Mouse (Mus musculus): ENCODE results near the gene Nf1. TPM values are rescaled to one million over a fixed set of nuclear protein-coding genes. Genes with fewer than 3 reads are reported as not detected.
A peak's percentile ranks its signal among the peaks of the same experiment; 100 is the strongest.

Gene Nf1
- polyA plus RNA-seq, 1 experiment from 2014 or later: 6.3 TPM

DNA sequence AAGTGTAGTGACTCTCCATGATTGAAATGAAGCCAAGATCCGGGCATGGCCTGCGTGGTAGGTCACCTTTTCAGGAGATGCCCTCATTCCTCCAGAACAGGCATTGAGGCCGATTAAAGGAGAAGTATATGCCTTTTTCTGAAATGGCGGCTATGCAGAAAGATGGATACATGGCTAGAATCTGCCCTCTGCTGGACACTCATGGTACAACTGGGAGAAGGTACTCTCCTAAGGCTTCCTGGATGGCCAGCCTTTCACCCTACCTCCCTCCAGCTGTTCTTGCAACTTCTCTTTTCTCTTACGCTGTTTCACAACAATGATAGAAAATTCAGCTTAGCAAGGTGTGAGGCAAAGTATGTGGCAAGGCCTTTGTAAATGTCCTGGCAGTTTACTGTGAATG is 238.2 kb downstream of the Nf1 start:
- WGBS: 47% methylated on average over 5 of the region's 5 CpGs
- Histone ChIP-seq H3K9me3 (no peaks in the 10 kb centered on the region), H3K4me2 (no peak overlapping the region), H3K27ac (no peak overlapping the region), H3K4me3 (no peak overlapping the region), H3K36me3 (peaks cover 34% of the 10 kb centered on the region), H3K27me3 (no peaks in the 10 kb centered on the region), H3K9ac (no peak overlapping the region), H3K4me1 (no peaks in the 10 kb centered on the region)
- no peak for ATAC-seq (ENCODE audit: borderline replicate concordance, extremely low read depth, low FRiP score, low TSS enrichment)

DNA sequence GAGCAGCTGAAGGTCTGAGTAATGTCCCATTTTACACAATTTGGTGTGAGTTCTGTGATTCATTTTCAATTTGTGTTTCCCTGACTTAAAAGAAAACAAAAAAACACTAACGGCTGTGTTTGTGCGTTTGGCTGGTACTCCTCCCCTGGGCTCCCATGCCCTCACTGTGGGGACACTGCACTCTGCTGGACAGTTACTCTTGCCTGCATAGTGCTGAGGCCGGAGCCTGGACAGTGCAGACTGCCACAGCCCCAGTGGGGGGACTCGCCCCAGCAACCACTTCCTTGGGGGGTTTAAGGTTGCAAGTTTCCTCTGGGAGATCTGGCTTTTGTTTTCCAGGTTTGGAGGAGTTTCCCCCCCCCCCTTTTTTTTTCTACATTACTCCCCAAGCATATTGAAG is 241.2 kb downstream of the Nf1 start:
- no peak overlapping the region for H3K4me2 ChIP-seq
- peaks cover 19% of the 10 kb centered on the region for H3K36me3 ChIP-seq
- 62% methylated on average over 4 of the region's 4 CpGs for WGBS
- ATAC-seq (ENCODE audit: borderline replicate concordance, extremely low read depth, low FRiP score, low TSS enrichment): no peak
- H3K27me3 ChIP-seq: no peaks in the 10 kb centered on the region
- H3K27ac ChIP-seq: no peak overlapping the region
- no peak overlapping the region for H3K4me3 ChIP-seq
- H3K4me1 ChIP-seq: no peaks in the 10 kb centered on the region
- H3K9ac ChIP-seq: no peak overlapping the region
- H3K9me3 ChIP-seq: no peaks in the 10 kb centered on the region

DNA sequence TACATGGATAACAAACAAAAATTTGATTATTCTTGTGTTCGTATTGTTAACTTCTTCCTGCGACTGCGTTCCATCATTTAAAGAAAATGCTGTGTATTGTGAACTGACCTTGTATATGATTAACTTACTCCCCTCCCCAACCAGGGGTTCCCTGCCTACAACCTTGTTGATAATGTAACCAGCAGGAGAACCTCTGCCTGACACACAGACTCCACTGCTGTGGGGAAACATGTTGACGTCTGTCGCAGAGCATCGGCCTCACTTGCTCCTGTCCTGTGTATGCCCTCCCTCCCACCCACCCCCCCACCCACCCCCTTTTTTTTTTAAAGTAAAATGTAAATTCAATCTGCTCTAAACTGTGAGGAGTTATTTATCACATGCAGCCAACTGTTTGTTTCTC is 241.8 kb downstream of the Nf1 start:
- Histone ChIP-seq H3K4me1 (no peaks in the 10 kb centered on the region), H3K4me2 (no peak overlapping the region), H3K36me3 (peaks cover 19% of the 10 kb centered on the region), H3K27ac (no peak overlapping the region), H3K9ac (no peak overlapping the region), H3K4me3 (no peak overlapping the region), H3K27me3 (no peaks in the 10 kb centered on the region), H3K9me3 (no peaks in the 10 kb centered on the region)
- no peak for ATAC-seq (ENCODE audit: borderline replicate concordance, extremely low read depth, low FRiP score, low TSS enrichment)
- 82% methylated on average over 6 of the region's 6 CpGs for WGBS

DNA sequence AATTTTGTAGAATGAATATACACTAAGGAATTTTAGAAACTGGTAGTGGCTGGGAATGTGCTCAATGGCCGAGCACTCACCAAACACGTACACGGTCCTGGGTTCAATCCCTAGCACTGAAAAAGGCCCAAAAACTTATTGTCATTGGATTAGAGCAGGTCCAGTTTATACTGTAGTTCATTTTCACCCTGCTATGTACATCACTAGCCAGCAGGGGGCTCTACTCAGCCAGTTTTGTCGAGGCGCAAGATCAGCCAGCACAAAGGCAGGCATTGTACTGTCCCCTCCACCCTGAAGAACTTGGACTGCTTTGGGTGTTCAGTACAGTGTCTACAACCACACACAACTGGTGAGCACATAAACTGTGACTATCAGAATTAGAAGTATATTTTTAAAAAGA is 244.7 kb downstream of the Nf1 start:
- Histone ChIP-seq H3K4me3 (no peak overlapping the region), H3K36me3 (peaks cover 5% of the 10 kb centered on the region; the same call in 1 of the 2 replicates), H3K27me3 (peaks cover 13% of the 10 kb centered on the region), H3K9me3 (no peaks in the 10 kb centered on the region), H3K27ac (no peak overlapping the region), H3K4me1 (no peaks in the 10 kb centered on the region), H3K9ac (no peak overlapping the region), H3K4me2 (no peak overlapping the region)
- ATAC-seq (ENCODE audit: borderline replicate concordance, extremely low read depth, low FRiP score, low TSS enrichment): no peak; the same call in 1 of the 2 replicates
- 8% methylated on average over 5 of the region's 5 CpGs for WGBS

DNA sequence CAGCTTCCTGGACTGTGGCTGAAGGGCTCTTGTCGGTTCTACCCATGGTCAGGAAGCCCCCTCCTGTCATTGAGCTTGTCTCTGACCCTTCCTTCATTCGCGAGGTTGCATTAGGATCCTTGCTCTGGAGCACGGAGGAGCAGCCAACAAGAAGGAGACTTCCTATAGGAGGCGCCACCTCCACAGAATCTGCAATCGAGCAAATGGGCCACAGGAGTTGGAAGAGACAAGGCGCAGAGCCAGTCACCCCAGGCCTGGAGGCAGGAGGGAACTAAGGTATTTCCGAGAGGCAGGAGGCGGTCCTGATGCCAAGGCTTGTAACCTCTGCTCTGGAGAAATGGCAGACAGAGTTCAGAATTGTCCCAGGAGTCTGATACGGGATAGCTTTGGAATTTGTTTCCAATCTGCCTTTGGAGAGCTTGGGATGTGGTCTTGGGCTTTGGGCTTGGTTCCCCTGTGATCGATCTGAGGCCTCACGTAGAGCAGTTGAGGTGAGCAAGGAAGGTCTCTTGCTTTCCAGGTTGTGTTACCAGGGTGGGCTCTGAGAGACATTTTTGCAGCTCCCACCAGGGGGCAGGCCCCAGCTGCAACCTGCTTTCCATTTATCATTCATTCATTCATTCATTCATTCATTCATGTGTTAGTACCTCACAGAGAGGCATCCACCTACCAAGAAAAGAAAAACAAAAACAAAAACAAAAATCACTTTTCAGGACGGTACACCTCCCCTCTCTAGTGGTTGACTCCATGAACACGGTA is 250.0 kb downstream of the Nf1 start:
- Histone ChIP-seq H3K4me2 (no peak overlapping the region), H3K4me3 (no peak overlapping the region), H3K9ac (no peak overlapping the region), H3K27ac (no peak overlapping the region), H3K27me3 (peaks cover 60% of the 10 kb centered on the region), H3K36me3 (no peaks in the 10 kb centered on the region), H3K9me3 (no peaks in the 10 kb centered on the region), H3K4me1 (peaks cover 7% of the 10 kb centered on the region; the same call in 1 of the 2 replicates)
- 48% methylated on average over 14 of the region's 14 CpGs for WGBS
- ATAC-seq (ENCODE audit: borderline replicate concordance, extremely low read depth, low FRiP score, low TSS enrichment): no peak

DNA sequence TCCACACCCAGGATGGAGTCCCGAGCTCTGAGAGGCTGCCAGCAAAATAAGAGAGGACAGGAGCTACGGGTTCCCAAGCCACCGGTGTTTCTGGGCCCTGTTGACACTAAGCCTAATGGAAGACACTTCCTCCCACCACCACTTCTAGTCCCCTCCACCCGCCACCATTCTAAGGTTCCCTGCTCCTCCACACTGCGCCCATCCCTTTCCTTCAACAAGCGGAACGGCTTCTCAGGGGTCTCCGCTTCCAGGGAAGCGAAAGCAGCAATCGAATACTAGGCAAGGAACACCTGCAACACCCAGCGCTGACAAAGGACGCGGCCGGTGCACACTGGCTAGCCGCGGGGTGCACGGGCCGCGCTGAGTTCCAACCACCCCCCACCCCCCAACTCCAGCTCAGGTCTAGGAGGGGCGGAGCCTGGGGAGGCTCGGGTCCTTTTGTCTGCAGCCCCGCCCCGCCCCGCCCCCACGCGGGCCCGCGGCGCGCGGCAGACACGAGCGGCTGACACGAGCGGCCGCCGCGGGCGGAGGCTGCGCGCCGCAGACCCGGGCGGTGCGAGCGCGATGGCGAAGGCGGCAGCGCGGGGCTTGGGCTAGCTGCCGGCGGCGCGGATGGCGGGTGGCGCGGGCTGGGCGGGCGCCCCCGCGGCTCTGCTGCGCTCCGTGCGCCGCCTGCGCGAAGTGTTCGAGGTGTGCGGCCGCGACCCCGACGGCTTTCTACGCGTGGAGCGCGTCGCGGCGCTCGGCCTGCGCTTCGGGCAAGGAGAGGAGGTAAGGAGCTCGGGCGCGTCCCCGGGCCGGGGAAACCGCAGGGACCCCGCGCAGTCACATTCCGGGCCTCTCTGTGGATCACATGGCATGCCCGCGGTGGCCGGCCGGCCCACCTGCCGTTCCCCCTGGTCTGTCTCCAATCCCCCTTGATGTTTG is 251.4 kb downstream of the Nf1 start, which contains the start of gene Rab11fip4:
TSS of gene Rab11fip4 (plus strand) at position 549 of the 927 bp plus-strand sequence.
- peak within 1 kb of the TSS; percentile 50 for H3K4me3 ChIP-seq
- H3K36me3 ChIP-seq: no peaks in the 10 kb centered on the region
- H3K27ac ChIP-seq: no peak within 1 kb of the TSS
- H3K9ac ChIP-seq: peak within 1 kb of the TSS; percentile 3; the same call in 1 of the 2 replicates
- peak; percentile 40; the same call in 1 of the 2 replicates for ATAC-seq (ENCODE audit: borderline replicate concordance, extremely low read depth, low FRiP score, low TSS enrichment)
- peaks cover 7% of the 10 kb centered on the region; the same call in 1 of the 2 replicates for H3K4me1 ChIP-seq
- H3K4me2 ChIP-seq: peak within 1 kb of the TSS; percentile 93
- H3K9me3 ChIP-seq: no peaks in the 10 kb centered on the region
- peaks cover 60% of the 10 kb centered on the region for H3K27me3 ChIP-seq
- WGBS: under 1% methylated on average over 92 of the region's 98 CpGs

DNA sequence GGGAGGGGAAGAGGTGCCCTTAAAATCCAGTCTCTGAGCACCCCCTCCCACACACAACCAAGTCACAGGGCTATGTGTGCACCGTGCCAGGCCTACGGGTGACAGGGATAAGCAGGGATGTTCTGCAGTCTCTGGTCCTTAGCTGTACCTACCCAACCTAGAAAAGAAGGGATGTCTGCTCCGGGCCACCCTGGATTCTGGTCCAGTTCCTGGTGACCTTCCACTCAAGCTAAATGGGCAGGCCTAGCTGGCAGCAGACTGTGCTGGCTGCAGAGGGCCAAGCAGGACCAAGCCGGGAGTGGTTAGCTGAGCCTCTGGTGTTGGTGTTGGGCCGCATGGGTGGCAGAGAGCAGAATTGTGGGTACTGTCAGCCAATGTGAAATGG is 252.1 kb downstream of the Nf1 start:
- Histone ChIP-seq H3K36me3 (no peaks in the 10 kb centered on the region), H3K4me2 (peak overlapping the region; percentile 93), H3K27me3 (peaks cover 60% of the 10 kb centered on the region), H3K9me3 (no peaks in the 10 kb centered on the region), H3K4me3 (peak overlapping the region; percentile 50), H3K27ac (no peak overlapping the region), H3K4me1 (peaks cover 7% of the 10 kb centered on the region; the same call in 1 of the 2 replicates), H3K9ac (peak overlapping the region; percentile 3; the same call in 1 of the 2 replicates)
- ATAC-seq (ENCODE audit: borderline replicate concordance, extremely low read depth, low FRiP score, low TSS enrichment): no peak
- 35% methylated on average over 5 of the region's 5 CpGs for WGBS

DNA sequence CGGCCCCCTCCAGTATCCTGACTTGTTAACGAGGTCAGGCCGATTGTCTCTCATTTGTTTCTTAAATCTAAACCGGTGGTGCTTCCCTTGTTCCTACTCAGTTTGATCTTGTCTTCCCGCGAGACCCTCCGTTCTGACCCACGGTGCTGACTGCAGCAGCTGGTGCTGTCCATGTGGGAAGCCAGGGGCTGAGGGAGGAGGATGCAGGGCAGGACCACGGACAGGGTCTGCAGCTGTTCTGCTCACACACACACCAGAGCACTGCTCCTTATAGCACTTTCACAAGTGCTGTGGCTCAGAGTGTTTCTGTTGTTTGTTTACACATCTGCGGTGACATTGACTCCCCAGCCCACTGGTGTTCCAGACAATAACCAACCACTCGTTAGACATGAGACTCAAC is 254.0 kb downstream of the Nf1 start:
- no peak for ATAC-seq (ENCODE audit: borderline replicate concordance, extremely low read depth, low FRiP score, low TSS enrichment)
- Histone ChIP-seq H3K9me3 (no peaks in the 10 kb centered on the region), H3K4me2 (no peak overlapping the region), H3K9ac (no peak overlapping the region), H3K36me3 (no peaks in the 10 kb centered on the region), H3K4me1 (peaks cover 7% of the 10 kb centered on the region; the same call in 1 of the 2 replicates), H3K27me3 (peaks cover 54% of the 10 kb centered on the region), H3K27ac (no peak overlapping the region), H3K4me3 (no peak overlapping the region)
- 28% methylated on average over 11 of the region's 11 CpGs for WGBS

DNA sequence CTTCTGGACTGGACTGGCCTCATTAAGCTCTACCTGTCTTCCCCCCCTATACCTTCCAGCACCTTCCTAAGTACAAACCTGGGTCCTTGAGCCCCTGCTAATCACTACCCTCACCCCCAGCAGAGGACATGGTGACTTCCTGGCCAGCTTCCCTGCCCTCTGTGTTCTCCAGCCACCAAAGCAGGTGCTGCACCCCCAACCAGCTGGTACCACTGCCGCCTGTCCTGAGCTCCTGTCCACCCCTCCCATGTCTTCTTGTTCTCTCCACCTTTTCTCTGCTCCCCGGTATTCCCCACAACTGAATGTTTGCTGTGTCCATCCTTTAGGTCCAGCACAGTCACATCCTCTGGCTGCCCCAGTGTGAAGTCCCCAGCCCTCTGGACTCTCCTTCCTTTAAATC is 271.0 kb downstream of the Nf1 start:
- H3K9me3 ChIP-seq: no peaks in the 10 kb centered on the region
- no peaks in the 10 kb centered on the region for H3K36me3 ChIP-seq
- H3K27ac ChIP-seq: no peak overlapping the region
- peaks cover 11% of the 10 kb centered on the region; the same call in 1 of the 2 replicates for H3K4me1 ChIP-seq
- H3K4me3 ChIP-seq: no peak overlapping the region
- no peak for ATAC-seq (ENCODE audit: borderline replicate concordance, extremely low read depth, low FRiP score, low TSS enrichment)
- H3K4me2 ChIP-seq: no peak overlapping the region
- WGBS: 69% methylated on average over 2 of the region's 2 CpGs
- no peaks in the 10 kb centered on the region for H3K27me3 ChIP-seq
- H3K9ac ChIP-seq: no peak overlapping the region

DNA sequence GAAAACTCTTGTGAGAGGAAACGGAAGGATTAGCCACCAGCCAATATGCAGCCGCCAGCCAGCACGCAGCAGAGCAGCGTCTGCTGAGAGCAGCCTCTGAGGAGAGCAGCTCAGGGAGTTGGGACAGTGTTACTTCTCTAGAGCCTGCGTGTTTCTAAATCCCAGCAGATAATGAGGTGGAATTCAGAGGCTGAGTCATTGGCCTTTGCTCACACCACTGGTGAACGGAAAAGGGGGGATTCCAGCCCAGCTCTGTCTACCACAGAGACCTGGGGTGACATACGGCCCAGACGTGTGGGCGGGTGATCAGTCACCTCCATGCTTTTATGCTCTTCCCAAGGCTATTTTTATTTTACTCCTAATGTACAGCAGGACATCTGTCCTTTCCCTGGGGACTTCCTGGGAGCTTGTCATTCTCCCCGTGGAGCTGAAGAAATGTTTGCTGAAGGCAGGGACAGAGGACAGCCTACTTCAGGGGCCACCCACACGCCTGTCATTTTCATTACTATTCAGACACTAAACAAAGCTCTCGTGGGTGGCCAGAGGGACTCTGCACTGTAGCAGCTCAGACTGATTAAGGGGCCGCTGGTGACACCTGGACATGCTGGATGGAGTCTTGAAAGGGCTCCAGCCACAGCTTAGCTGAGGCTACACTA is 271.6 kb downstream of the Nf1 start:
- WGBS: 13% methylated on average over 13 of the region's 13 CpGs
- Histone ChIP-seq H3K9ac (no peak overlapping the region), H3K36me3 (no peaks in the 10 kb centered on the region), H3K4me2 (no peak overlapping the region), H3K4me3 (no peak overlapping the region), H3K4me1 (peaks cover 11% of the 10 kb centered on the region; the same call in 1 of the 2 replicates), H3K27me3 (no peaks in the 10 kb centered on the region), H3K9me3 (no peaks in the 10 kb centered on the region), H3K27ac (no peak overlapping the region)
- ATAC-seq (ENCODE audit: borderline replicate concordance, extremely low read depth, low FRiP score, low TSS enrichment): no peak

DNA sequence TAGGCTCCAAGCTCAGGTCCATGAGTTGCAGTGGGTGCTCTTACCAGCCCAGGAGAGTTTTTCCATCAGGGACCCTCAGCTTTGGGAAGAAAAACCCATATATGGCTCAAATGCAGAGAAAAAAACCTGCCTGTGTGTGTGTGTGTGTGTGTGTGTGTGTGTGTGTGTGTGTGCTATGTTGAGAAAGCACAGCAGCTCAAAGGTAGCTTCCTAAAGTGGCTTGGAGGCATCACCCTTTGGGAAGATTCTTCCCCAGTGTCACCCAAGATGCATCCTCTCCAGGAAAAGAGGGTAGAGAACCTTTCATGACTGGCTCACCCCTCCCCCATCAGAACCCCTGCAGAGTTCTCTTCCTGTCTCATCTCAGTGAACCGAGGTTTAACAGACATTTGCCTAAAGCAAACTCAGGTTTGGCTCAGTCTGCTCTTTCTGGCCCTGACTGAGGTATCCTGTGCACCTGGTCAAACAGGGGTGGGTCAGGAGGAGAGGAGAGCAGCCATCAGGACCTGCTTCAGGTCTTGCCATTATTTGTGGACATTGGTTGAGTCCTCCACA is 272.6 kb downstream of the Nf1 start:
- no peaks in the 10 kb centered on the region for H3K36me3 ChIP-seq
- ATAC-seq (ENCODE audit: borderline replicate concordance, extremely low read depth, low FRiP score, low TSS enrichment): no peak
- H3K9ac ChIP-seq: no peak overlapping the region
- peaks cover 11% of the 10 kb centered on the region; the same call in 1 of the 2 replicates for H3K4me1 ChIP-seq
- H3K4me2 ChIP-seq: no peak overlapping the region
- WGBS: 12% methylated on average over 1 of the region's 1 CpGs
- H3K27ac ChIP-seq: no peak overlapping the region
- H3K9me3 ChIP-seq: no peaks in the 10 kb centered on the region
- no peak overlapping the region for H3K4me3 ChIP-seq
- H3K27me3 ChIP-seq: no peaks in the 10 kb centered on the region
